Mouse (Mus musculus): ENCODE results near the gene Limk2.

GRCm38 (mm10) chr11:3328271-3328670 is 80.7 kb downstream of the Limk2 start:
- no peak for TF ChIP-seq EP300 (IDR thresholded peaks at IDR 0.05; ENCODE audit: low read depth)
- no peak for TF ChIP-seq CTCF (IDR thresholded peaks at IDR 0.05; ENCODE audit: low read depth)

All from heart, postnatal 0 days (tissue).